Mouse (Mus musculus) bone marrow macrophage, adult 2 months (primary cell): ENCODE results near the gene Fam172a.

Experiments
- CTCF ChIP-seq: IDR thresholded peaks from 2 replicates; pipeline ENCODE4 v1.5.1; 2012; ENCODE audit warnings: low read depth, mild to moderate bottlenecking, low read length, moderate library complexity
- POLR2A ChIP-seq: IDR thresholded peaks from 2 replicates; pipeline ENCODE4 v1.6.1; 2012; ENCODE audit warnings: mild to moderate bottlenecking, low read depth, low read length, borderline replicate concordance

DNA sequence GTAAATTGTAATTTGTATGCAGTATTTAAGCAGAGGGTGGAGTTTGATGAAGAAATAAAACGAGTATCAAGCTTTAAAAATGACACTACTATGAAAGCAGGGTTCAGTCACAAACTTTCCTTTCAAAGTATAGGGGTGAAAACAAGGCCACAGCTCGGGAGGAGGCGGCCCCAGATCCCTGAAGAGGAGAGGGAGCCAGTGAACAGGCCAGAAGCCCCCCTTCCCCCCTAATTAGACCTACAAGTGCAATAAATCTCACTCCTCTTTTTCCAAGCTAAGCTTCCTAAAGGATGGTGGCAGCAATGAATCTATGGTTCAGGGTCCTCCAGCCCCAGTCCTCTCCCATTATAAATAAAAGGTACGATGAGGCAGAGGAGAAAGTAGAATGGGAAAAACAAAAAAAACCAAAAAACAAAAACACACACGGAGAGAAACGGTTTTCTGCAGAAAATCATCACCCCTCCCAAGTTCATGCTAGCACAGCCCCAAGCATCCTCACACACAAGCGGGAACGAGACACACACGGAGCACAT is 495.5 kb downstream of the Fam172a start:
- TF ChIP-seq CTCF: no peak
- TF ChIP-seq POLR2A: no peak
